Mouse (Mus musculus): ENCODE results near the gene Cavin2. TPM values are rescaled to one million over a fixed set of nuclear protein-coding genes. Genes with fewer than 3 reads are reported as not detected.

Gene Cavin2
- 10 to 100 TPM; 63.6 to 67.0 TPM for total RNA-seq (2021)
- long read RNA-seq, experiment 1, transcript Cavin2-201 (2 exons, 3,055 nt): major isoform, 116 of 137 reads
- long read RNA-seq, experiment 1, partial matches to known transcripts: 0 of 137 reads
- long read RNA-seq, experiment 1, other reads (novel, unspliced or antisense): 21 of 137 reads
- long read RNA-seq, experiment 2, transcript Cavin2-201 (2 exons, 3,055 nt): major isoform, 144 of 175 reads
- long read RNA-seq, experiment 2, partial matches to known transcripts: 29 of 175 reads
- long read RNA-seq, experiment 2, other reads (novel, unspliced or antisense): 2 of 175 reads

- peak; percentile 55 for DNase-seq
- intact Hi-C loops (cut with DNase I; ENCODE audit: low total_unique reads): no loop called here
These were observed at the start of gene Cavin2 for GRCm38 (mm10) chr1:51288755-51289619. Gene Cavin2 (plus strand): TSS chr1:51289126.

GRCm38 (mm10) chr1:51241311-51241986 is 47.5 kb upstream of the Cavin2 start:
- no peak for DNase-seq
- intact Hi-C loops (cut with DNase I; ENCODE audit: low total_unique reads): no loop called here

DNA sequence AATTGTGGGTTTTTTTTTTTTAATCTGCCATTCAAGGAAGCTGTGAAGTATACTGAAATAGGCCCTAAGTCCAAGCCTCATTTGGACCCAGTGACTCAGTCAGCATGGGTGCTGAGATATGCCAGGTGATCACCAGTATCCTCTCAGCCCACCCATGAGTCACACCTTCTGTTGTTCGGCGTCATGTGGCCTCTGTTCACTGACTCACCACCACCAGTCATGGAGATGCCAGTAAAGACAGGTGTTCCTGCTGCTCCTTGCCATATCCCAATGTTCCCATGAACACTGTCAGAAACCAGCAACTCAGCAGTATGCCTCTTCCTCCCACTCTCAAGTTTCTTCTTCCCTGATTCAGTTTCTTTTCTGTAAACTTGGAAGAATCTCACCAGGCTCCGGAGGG is 45.6 kb upstream of the Cavin2 start:
- intact Hi-C loops (cut with DNase I; ENCODE audit: low total_unique reads): no loop called here
- DNase-seq: no peak

DNA sequence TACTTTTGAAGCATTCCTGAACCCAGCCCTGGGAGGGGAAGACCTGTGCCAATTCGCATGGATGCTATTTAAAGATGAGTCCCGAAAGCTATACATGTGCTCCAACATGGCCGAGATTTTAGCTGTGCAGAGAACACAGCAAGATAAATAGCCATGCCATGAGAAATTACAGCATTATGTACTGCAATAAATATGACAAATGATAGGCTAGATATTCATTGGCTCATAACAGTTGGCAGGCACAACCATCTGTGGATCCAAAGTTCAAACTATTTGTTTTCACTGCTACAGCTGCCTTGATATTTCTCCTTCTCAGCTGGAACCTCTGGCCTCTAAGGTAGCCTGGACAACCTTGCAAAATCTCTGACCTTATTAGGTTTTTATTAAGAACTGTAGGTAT is 45.1 kb upstream of the Cavin2 start:
- no peak for DNase-seq
- intact Hi-C loops (cut with DNase I; ENCODE audit: low total_unique reads): no loop called here

GRCm38 (mm10) chr1:51245381-51245780 is 43.5 kb upstream of the Cavin2 start:
- intact Hi-C loops (cut with DNase I; ENCODE audit: low total_unique reads): no loop called here
- no peak for DNase-seq

- no peak for DNase-seq
These were observed 38.6 kb upstream of the Cavin2 start for GRCm38 (mm10) chr1:51250302-51250701.

DNA sequence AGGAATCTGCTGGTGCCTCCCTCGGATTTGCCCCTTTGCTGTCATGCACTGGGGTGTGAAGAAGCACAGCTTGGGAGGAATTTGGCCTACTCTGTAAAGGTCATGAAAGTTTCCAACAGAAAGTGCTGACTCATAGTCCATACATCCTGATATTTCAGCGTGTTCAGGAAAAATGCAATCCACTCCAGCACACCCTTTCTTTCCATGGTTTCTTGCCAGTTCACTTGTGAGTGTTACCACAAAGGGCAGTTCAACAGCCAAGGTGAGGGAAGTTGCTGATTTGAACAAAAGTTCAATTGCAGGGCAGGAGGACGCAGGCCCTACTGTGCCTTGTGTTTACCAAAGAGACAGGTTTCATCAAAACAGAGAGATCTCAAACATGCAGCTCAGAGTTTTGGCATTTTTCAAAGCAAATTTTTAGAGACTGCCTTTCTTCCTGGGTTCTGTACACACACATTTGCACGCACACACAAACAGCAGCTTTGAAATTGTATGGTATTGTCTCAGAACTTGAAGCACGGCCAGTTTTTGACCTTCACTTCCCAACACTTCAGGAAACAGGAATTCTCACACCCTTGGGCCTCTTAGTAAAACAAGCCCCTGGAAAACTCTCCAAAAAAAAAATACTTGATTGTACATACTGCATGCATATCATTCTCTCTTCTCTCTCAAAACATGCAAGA is 23.7 kb upstream of the Cavin2 start:
- no peak for DNase-seq
- intact Hi-C loops (cut with DNase I; ENCODE audit: low total_unique reads): no loop called here

More at GRCm38 (mm10) chr1:51250302-51250701, 38.6 kb upstream of the Cavin2 start:
- intact Hi-C loops (cut with DNase I; ENCODE audit: low total_unique reads): no loop called here

GRCm38 (mm10) chr1:51265926-51266325 is 23.0 kb upstream of the Cavin2 start:
- intact Hi-C loops (cut with DNase I; ENCODE audit: low total_unique reads): no loop called here
- DNase-seq: no peak

DNA sequence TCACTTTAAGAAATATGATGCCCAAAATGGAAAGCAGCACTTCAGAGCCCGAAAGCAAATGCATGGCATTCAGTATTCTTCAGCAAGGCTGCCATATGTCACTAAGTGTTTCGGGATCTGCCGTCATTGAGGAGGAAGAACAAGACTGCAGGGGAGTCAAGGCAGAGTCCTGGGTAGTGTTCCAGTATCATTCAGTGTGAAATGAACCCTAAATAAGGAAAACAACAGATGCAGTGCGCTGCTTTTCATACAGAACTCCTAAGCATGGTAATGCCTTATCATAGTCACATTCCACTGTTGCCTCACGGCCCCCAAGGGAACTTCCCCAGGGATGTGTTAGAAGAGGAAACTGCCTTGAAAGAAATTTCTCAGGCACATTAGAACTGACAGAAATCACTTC is 21.8 kb upstream of the Cavin2 start:
- intact Hi-C loops (cut with DNase I; ENCODE audit: low total_unique reads): no loop called here
- DNase-seq: peak; percentile 5

GRCm38 (mm10) chr1:51268225-51268624 is 20.7 kb upstream of the Cavin2 start:
- intact Hi-C loops (cut with DNase I; ENCODE audit: low total_unique reads): no loop called here
- no peak for DNase-seq

GRCm38 (mm10) chr1:51270196-51270935 is 18.6 kb upstream of the Cavin2 start:
- intact Hi-C loops (cut with DNase I; ENCODE audit: low total_unique reads): no loop called here
- DNase-seq: no peak

DNA sequence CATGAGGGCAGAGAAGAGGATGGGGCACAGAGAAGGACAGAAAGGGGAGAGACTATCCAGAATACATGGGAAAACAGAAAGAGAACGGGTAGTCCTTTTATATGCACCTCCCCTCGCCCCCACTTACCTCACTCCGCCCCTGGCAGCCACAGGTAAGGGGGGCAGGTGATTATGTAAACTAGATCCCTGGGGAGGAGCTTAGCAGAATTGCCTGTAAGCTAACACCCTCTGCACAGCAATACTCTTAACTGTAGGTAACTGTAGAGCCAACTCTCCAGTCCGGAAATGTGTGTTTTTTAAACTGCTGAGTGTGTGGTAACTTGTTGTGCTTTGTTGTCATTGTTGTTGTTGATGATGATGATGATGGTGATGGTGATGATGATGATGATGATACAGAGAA is 17.1 kb upstream of the Cavin2 start:
- DNase-seq: no peak
- intact Hi-C loops (cut with DNase I; ENCODE audit: low total_unique reads): no loop called here

DNA sequence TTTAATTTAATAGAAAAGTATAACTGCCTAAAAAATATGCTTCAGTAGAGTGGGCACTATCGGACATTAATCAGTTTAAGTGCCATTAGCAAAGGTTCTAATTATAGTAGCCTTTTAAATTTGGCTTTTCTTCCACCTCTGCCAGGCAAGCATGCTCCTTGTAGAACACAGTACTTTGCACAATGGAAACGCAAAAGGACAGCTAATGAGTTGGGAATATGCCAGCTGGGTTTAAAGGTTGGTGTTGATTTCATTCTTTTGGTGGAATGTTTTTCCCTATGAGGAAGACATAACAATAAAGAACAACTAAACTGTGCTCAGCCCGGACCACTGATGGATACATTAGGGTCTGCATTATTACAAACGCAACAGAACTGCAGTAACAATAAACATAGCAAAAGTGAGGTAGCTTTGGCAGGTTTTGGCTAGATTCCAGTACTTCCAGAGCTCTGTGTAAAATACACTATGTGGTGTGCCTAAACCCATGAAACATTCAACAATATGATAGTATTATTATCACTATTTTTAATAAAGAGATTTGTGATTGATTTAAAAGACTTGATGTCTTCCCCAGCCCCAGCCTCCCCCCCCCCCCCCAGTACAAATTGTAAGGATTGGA is 16.2 kb upstream of the Cavin2 start:
- no peak for DNase-seq
- intact Hi-C loops (cut with DNase I; ENCODE audit: low total_unique reads): no loop called here

GRCm38 (mm10) chr1:51277879-51278567 is 10.9 kb upstream of the Cavin2 start:
- DNase-seq: no peak
- intact Hi-C loops (cut with DNase I; ENCODE audit: low total_unique reads): no loop called here

GRCm38 (mm10) chr1:51288201-51288600 is 725 bp upstream of the Cavin2 start:
- no peak for DNase-seq
- intact Hi-C loops (cut with DNase I; ENCODE audit: low total_unique reads): no loop called here

DNA sequence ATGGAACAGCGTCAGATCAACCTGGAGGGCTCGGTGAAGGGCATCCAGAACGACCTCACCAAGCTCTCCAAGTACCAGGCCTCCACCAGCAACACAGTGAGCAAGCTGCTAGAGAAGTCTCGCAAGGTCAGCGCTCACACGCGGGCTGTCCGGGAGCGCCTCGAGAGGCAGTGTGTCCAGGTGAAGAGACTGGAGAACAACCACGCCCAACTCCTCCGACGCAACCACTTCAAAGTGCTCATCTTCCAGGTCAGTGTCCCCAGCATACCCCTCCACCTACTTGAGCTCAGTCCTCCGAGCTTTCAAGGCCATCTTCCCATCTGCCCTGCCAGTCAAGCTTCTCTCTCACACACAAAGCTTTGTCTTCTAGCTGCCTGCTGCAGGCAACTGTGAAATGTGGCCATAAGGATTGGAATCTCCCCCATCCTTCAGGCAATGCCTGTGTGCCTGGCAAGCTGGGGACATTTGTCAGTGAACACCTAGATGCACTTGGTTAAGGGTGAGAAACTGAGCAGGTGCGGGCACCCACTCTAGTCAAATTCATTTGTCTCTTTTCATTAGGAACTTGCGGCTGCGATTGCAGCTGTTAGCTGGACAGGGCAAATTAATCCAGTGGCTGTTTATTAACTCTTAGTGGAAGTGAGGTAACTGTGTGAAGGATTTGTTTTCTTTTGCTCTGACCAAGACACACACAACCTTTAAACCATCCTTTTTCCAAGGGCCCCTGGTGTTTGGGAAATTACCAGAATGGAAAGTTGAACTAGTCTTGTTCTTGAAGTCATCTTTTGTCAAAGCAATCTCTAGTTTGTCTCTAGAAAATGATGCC is 907 bp downstream of the Cavin2 start:
- intact Hi-C loops (cut with DNase I; ENCODE audit: low total_unique reads): no loop called here
- peak; percentile 25 for DNase-seq

- intact Hi-C loops (cut with DNase I; ENCODE audit: low total_unique reads): no loop called here
- DNase-seq: peak; percentile 28
These were observed 1.7 kb downstream of the Cavin2 start for GRCm38 (mm10) chr1:51290634-51291033.

Measured in gastrocnemius, postnatal 14 days (tissue).